In genomic region chr15:100039001-100039701, GRCm38 (mm10) we compare ENCODE assay signal across 7 mouse cellular contexts. TPM values are rescaled to one million over a fixed set of nuclear protein-coding genes. Genes with fewer than 3 reads are reported as not detected.
DNase-seq lines count a peak whose midpoint lies in the region; ATAC-seq and TF ChIP-seq lines count a peak whose summit lies in the region.

No protein-coding gene starts in this region.

- peak; percentile 65 for ATAC-seq in forebrain, postnatal 0 days
- ATAC-seq in hindbrain, embryonic 14.5 days (ENCODE audit: low FRiP score) = peak; percentile 67
- peak; percentile 57 for ATAC-seq in megakaryocyte, adult 5-6 weeks (ENCODE audit: poor library complexity, severe bottlenecking)

- no peak for TF ChIP-seq POLR2A in cerebellum, adult 2 months (IDR thresholded peaks at IDR 0.05; ENCODE audit: borderline replicate concordance, insufficient read depth, low read length)

- no peak for TF ChIP-seq CTCF in cerebellum, adult 2 months (IDR thresholded peaks at IDR 0.05; ENCODE audit: borderline replicate concordance, insufficient read depth, low read depth, low read length)
- TF ChIP-seq CTCF in forebrain, postnatal 0 days (IDR thresholded peaks at IDR 0.05; ENCODE audit: low read depth) = no peak

- no peaks in the 10 kb centered on the region for H3K36me3 ChIP-seq in forebrain, postnatal 0 days (ENCODE audit: insufficient read depth)
- H3K36me3 ChIP-seq in hindbrain, embryonic 14.5 days (replicated peaks; ENCODE audit: control insufficient read depth, insufficient read depth) = no peaks in the 10 kb centered on the region

- peak overlapping the region; percentile 68 for H3K4me3 ChIP-seq in cerebellum, adult 2 months (replicated peaks; ENCODE audit: insufficient read depth, low read depth, low read length)
- peak overlapping the region; percentile 94 for H3K4me3 ChIP-seq in forebrain, postnatal 0 days (ENCODE audit: low read depth, low read length)
- H3K4me3 ChIP-seq in hindbrain, embryonic 14.5 days (replicated peaks; ENCODE audit: low read length) = peak overlapping the region; percentile 99

- no peaks in the 10 kb centered on the region; the same call in 1 of the 2 replicates for H3K4me1 ChIP-seq in cerebellum, adult 2 months (ENCODE audit: control insufficient read depth, insufficient read depth, low read length)
- peaks cover 16% of the 10 kb centered on the region for H3K4me1 ChIP-seq in forebrain, postnatal 0 days (ENCODE audit: insufficient read depth)
- peaks cover 31% of the 10 kb centered on the region for H3K4me1 ChIP-seq in hindbrain, embryonic 14.5 days (replicated peaks; ENCODE audit: control insufficient read depth, insufficient read depth, low read length)

- H3K4me2 ChIP-seq in forebrain, postnatal 0 days (ENCODE audit: low read depth) = peak overlapping the region; percentile 59
- H3K4me2 ChIP-seq in hindbrain, embryonic 14.5 days (replicated peaks) = peak overlapping the region; percentile 68

- under 1% methylated on average over 36 of the region's 36 CpGs for WGBS in cerebellum, adult 2 months
- under 1% methylated on average over 35 of the region's 36 CpGs for WGBS in forebrain, postnatal 0 days
- under 1% methylated on average over 31 of the region's 36 CpGs for WGBS in hindbrain, embryonic 14.5 days

- no peaks in the 10 kb centered on the region for H3K9me3 ChIP-seq in forebrain, postnatal 0 days (ENCODE audit: low read length)
- no peaks in the 10 kb centered on the region for H3K9me3 ChIP-seq in hindbrain, embryonic 14.5 days (ENCODE audit: control insufficient read depth, low read length)

- intact Hi-C loops in left cerebral cortex, postnatal 10 days (cut with DNase I) = loop anchor here (2.0 kb wide), 1 partner anchor 88 kb away; no protein-coding TSS in a partner anchor

- H3K9ac ChIP-seq in forebrain, postnatal 0 days = peak overlapping the region; percentile 100
- peak overlapping the region; percentile 100 for H3K9ac ChIP-seq in hindbrain, embryonic 14.5 days

- H3K27me3 ChIP-seq in cerebellum, adult 2 months (ENCODE audit: control insufficient read depth, insufficient read depth, low read length) = no peaks in the 10 kb centered on the region
- H3K27me3 ChIP-seq in forebrain, postnatal 0 days (ENCODE audit: insufficient read depth, low read length) = no peaks in the 10 kb centered on the region
- no peaks in the 10 kb centered on the region for H3K27me3 ChIP-seq in hindbrain, embryonic 14.5 days (ENCODE audit: control insufficient read depth, insufficient read depth, low read length)

- DNase-seq in R1 (ENCODE audit: low read depth, low spot score) = peak; percentile 74
- DNase-seq in cerebellum, adult 2 months = peak; percentile 59 to 70
- peak; percentile 62 for DNase-seq in forebrain, postnatal 0 days
- DNase-seq in hindbrain, embryonic 14.5 days (ENCODE audit: low spot score) = peak; percentile 67
- DNase-seq in left cerebral cortex, postnatal 10 days (ENCODE audit: extremely low spot score in 1 of 2, low spot score in 2 of 2) = peak; percentile 48 to 66
- peak; percentile 58 for DNase-seq in right cerebral cortex, postnatal 25 days

- H3K27ac ChIP-seq in cerebellum, adult 2 months (ENCODE audit: insufficient read depth, low read length) = peak overlapping the region; percentile 54
- peak overlapping the region; percentile 99 for H3K27ac ChIP-seq in forebrain, postnatal 0 days (ENCODE audit: low read depth, low read length)
- peak overlapping the region; percentile 99 for H3K27ac ChIP-seq in hindbrain, embryonic 14.5 days

RNA-seq across cellular contexts. Expression of gene Dip2b, which starts 0.7 kb away (rescaled TPM):
- polyA plus RNA-seq in cerebellum, adult 2 months (2012; rRNA removed) = 40.4 and 42.6 TPM in 2 replicates
- 29.3 and 40.6 TPM in 2 replicates for total RNA-seq in forebrain, postnatal 0 days (2014; rRNA removed)
- polyA plus RNA-seq in forebrain, postnatal 0 days (2015; fragmentation: Nextera tagmentation; extraction: Ambion mirVana) = 4.7 and 8.3 TPM in 2 replicates
- 26.0 and 27.8 TPM in 2 replicates for polyA plus RNA-seq in hindbrain, embryonic 14.5 days (2014; fragmentation: Nextera tagmentation; extraction: Ambion mirVana)
- 10 to 100 TPM; 58.0 to 61.8 TPM for total RNA-seq in left cerebral cortex, postnatal 10 days (2021)
- 17.2 and 17.6 TPM in 2 replicates for total RNA-seq in megakaryocyte, adult 5-6 weeks (2015)
- 13.5 and 14.4 TPM in 2 replicates for total RNA-seq in megakaryocyte, adult 5-6 weeks (2017)

Comparison
In these comparisons a context has a peak if more than half of its experiments do, and no peak if none do; other contexts are left out.
1. Peak in every context shown above with its lines: DNase-seq, ATAC-seq, H3K4me3 ChIP-seq and H3K27ac ChIP-seq.